In the genomic region with DNA sequence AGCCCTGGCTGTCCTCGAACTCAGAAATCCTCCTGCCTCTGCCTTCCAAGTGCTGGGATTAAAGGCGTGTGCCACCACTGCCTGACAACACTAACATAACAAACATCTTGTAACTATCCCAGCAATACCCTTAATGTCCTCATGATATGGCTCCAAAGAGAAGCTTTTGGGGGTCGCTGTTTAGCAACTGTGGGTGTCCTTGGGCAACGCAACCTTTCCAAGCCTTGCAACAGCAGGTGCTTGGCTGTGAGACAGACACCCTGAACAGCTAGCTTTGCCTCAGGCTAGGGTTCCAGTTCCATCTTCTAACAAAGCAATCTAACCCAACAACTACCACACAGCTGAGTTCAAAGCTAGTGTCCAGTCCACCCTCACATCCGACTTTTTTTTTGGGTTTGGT, we compare ENCODE assay signal across 8 mouse cellular contexts. TPM values are rescaled to one million over a fixed set of nuclear protein-coding genes. Genes with fewer than 3 reads are reported as not detected.
DNase-seq lines count a peak whose midpoint lies in the region; ATAC-seq and TF ChIP-seq lines count a peak whose summit lies in the region.

No protein-coding gene starts in this region.

- H3K4me3 ChIP-seq in heart, embryonic 14.5 days (ENCODE audit: control insufficient read depth in 1 of 2, insufficient read depth in 1 of 2, low read depth in 1 of 2, low read length in 2 of 2): peak overlapping the region; percentile 64 to 89; a peak in 3 of 4 replicates
- H3K4me3 ChIP-seq in MEL (ENCODE audit: control insufficient read depth in 1 of 2, insufficient read depth in 1 of 2, low read depth in 2 of 2, low read length in 2 of 2): peak overlapping the region; percentile 86 to 88
- H3K4me3 ChIP-seq in hindbrain, embryonic 14.5 days (replicated peaks; ENCODE audit: low read length): peak overlapping the region; percentile 69
- H3K4me3 ChIP-seq in midbrain, embryonic 13.5 days (replicated peaks): peak overlapping the region; percentile 80

- peaks cover 46% of the 10 kb centered on the region for H3K79me2 ChIP-seq in MEL (ENCODE audit: control insufficient read depth, insufficient read depth, low read length, poor library complexity)

- no peaks in the 10 kb centered on the region for H3K9me3 ChIP-seq in heart, embryonic 14.5 days (ENCODE audit: control insufficient read depth, low read length)
- no peaks in the 10 kb centered on the region for H3K9me3 ChIP-seq in MEL (replicated peaks; ENCODE audit: insufficient read depth, low read length)
- no peaks in the 10 kb centered on the region for H3K9me3 ChIP-seq in hindbrain, embryonic 14.5 days (ENCODE audit: control insufficient read depth, low read length)
- H3K9me3 ChIP-seq in midbrain, embryonic 13.5 days: no peaks in the 10 kb centered on the region

- H3K4me1 ChIP-seq in heart, embryonic 14.5 days (ENCODE audit: control insufficient read depth in 2 of 2, insufficient read depth in 2 of 2, low read length in 2 of 2): peaks cover 7 to 26% of the 10 kb centered on the region in 2 experiments
- H3K4me1 ChIP-seq in MEL (ENCODE audit: control insufficient read depth in 1 of 2, insufficient read depth in 2 of 2, low read length in 2 of 2): peaks cover 3 to 9% of the 10 kb centered on the region in 2 experiments; a peak in 3 of 4 replicates
- H3K4me1 ChIP-seq in hindbrain, embryonic 14.5 days (replicated peaks; ENCODE audit: control insufficient read depth, insufficient read depth, low read length): peaks cover 31% of the 10 kb centered on the region
- peaks cover 42% of the 10 kb centered on the region for H3K4me1 ChIP-seq in midbrain, embryonic 13.5 days (replicated peaks)

- DNase-seq in heart, adult 18-20 months: no peak
- DNase-seq in MEL (ENCODE audit: low read depth, low spot score): peak; percentile 51
- DNase-seq in hindbrain, embryonic 14.5 days (ENCODE audit: low spot score): no peak
- DNase-seq in layer of hippocampus, postnatal 10 days (ENCODE audit: low spot score in 2 of 2): no peak
- no peak for DNase-seq in gastrocnemius, postnatal 4 days (ENCODE audit: low spot score in 2 of 2)
- no peak for DNase-seq in gastrocnemius, postnatal 10 days

- peaks cover 47% of the 10 kb centered on the region for H3K36me3 ChIP-seq in heart, embryonic 14.5 days (ENCODE audit: control insufficient read depth, insufficient read depth, low read length)
- peaks cover 0 to 18% of the 10 kb centered on the region in 2 experiments; a peak in 3 of 4 replicates for H3K36me3 ChIP-seq in MEL (ENCODE audit: control insufficient read depth in 1 of 2, insufficient read depth in 2 of 2, low read length in 2 of 2)
- peaks cover 43% of the 10 kb centered on the region for H3K36me3 ChIP-seq in hindbrain, embryonic 14.5 days (replicated peaks; ENCODE audit: control insufficient read depth, insufficient read depth)
- peaks cover 44% of the 10 kb centered on the region for H3K36me3 ChIP-seq in midbrain, embryonic 13.5 days

- no peak overlapping the region for H3K27ac ChIP-seq in heart, embryonic 14.5 days (replicated peaks in 1 of 2; ENCODE audit: control insufficient read depth in 1 of 2, insufficient read depth in 1 of 2, low read depth in 2 of 2, low read length in 2 of 2)
- peak overlapping the region; percentile 83 for H3K27ac ChIP-seq in MEL (ENCODE audit: control insufficient read depth, low read depth, low read length)
- H3K27ac ChIP-seq in hindbrain, embryonic 14.5 days: no peak overlapping the region
- no peak overlapping the region for H3K27ac ChIP-seq in midbrain, embryonic 13.5 days

- TF ChIP-seq EP300 in MEL (IDR thresholded peaks at IDR 0.05; ENCODE audit: low read depth in 1 of 2, low read length in 2 of 2): no peak

- H3K27me3 ChIP-seq in heart, embryonic 14.5 days (ENCODE audit: control insufficient read depth, insufficient read depth, low read length): no peaks in the 10 kb centered on the region
- H3K27me3 ChIP-seq in MEL (ENCODE audit: control insufficient read depth in 1 of 2, insufficient read depth in 2 of 2, low read length in 2 of 2): no peaks in the 10 kb centered on the region
- H3K27me3 ChIP-seq in hindbrain, embryonic 14.5 days (ENCODE audit: control insufficient read depth, insufficient read depth, low read length): no peaks in the 10 kb centered on the region
- H3K27me3 ChIP-seq in midbrain, embryonic 13.5 days: no peaks in the 10 kb centered on the region

- peak overlapping the region; percentile 98 for H3K4me2 ChIP-seq in heart, embryonic 14.5 days (ENCODE audit: low read length)
- peak overlapping the region; percentile 80 for H3K4me2 ChIP-seq in hindbrain, embryonic 14.5 days (replicated peaks)
- peak overlapping the region; percentile 98 for H3K4me2 ChIP-seq in midbrain, embryonic 13.5 days (replicated peaks)

- peak overlapping the region; percentile 94 for H3K9ac ChIP-seq in heart, embryonic 14.5 days (ENCODE audit: low read length)
- H3K9ac ChIP-seq in MEL (ENCODE audit: control insufficient read depth, low read depth, low read length, poor library complexity, severe bottlenecking): peak overlapping the region; percentile 97
- peak overlapping the region; percentile 78 for H3K9ac ChIP-seq in hindbrain, embryonic 14.5 days
- peak overlapping the region; percentile 91 for H3K9ac ChIP-seq in midbrain, embryonic 13.5 days (replicated peaks)

- 62% methylated on average over 5 of the region's 5 CpGs for WGBS in heart, embryonic 14.5 days
- 69% methylated on average over 5 of the region's 5 CpGs for WGBS in hindbrain, embryonic 14.5 days
- 71% methylated on average over 5 of the region's 5 CpGs for WGBS in midbrain, embryonic 13.5 days

- no peak for TF ChIP-seq CTCF in MEL (IDR thresholded peaks at IDR 0.05 in 2 of 3, conservative IDR thresholded peaks at IDR 0.05 in 1 of 3; ENCODE audit: control insufficient read depth in 1 of 3, insufficient read depth in 1 of 3, low read depth in 2 of 3, low read length in 3 of 3, poor library complexity in 1 of 3, severe bottlenecking in 1 of 3)

- no peak for TF ChIP-seq RAD21 in MEL (IDR thresholded peaks at IDR 0.05; ENCODE audit: low read depth, low read length)

- no peak for ATAC-seq in heart, embryonic 14.5 days (ENCODE audit: insufficient number of reproducible peaks, insufficient read depth, low FRiP score, low read depth)
- ATAC-seq in hindbrain, embryonic 14.5 days (ENCODE audit: low FRiP score): no peak
- no peak for ATAC-seq in midbrain, embryonic 13.5 days

- TF ChIP-seq POLR2A in MEL (IDR thresholded peaks at IDR 0.05; ENCODE audit: control insufficient read depth in 1 of 2, insufficient read depth in 1 of 2, low read depth in 1 of 2, low read length in 2 of 2, poor library complexity in 1 of 2): no peak

TF ChIP-seq in MEL, 35 proteins besides CTCF, POLR2A, EP300 and RAD21:
- TF ChIP-seq CHD1 (IDR thresholded peaks at IDR 0.05; ENCODE audit: low read depth, low read length) (peak; percentile 60; the same call in 1 of the 2 replicates), ELF1 (IDR thresholded peaks at IDR 0.05; ENCODE audit: low read depth, low read length) (no peak), USF2 (IDR thresholded peaks at IDR 0.05; ENCODE audit: borderline replicate concordance in 1 of 2, insufficient read depth in 1 of 2, low read depth in 1 of 2, low read length in 2 of 2) (no peak), ZMIZ1 (IDR thresholded peaks at IDR 0.05; ENCODE audit: low read depth, low read length) (peak; percentile 42; the same call in 1 of the 2 replicates), TBP (IDR thresholded peaks at IDR 0.05; ENCODE audit: low read depth, low read length) (0 out of 2 replicates have a peak, but pooled peaks have one; percentile 9), SIN3A (IDR thresholded peaks at IDR 0.05; ENCODE audit: low read length) (peak; percentile 35; the same call in 1 of the 2 replicates), MYC (IDR thresholded peaks at IDR 0.05; ENCODE audit: low read depth, low read length) (0 out of 2 replicates have a peak, but pooled peaks have one; percentile 46)

RNA-seq across cellular contexts. Expression of a gene that starts 1.6 kb away (rescaled TPM):
- 82.8 and 85.4 TPM in 2 replicates for polyA plus RNA-seq in heart, embryonic 14.5 days (2014; fragmentation: Nextera tagmentation; extraction: Ambion mirVana)
- 100 to 1,000 TPM in 1 of 2 experiments, 10 to 100 TPM in 1; 96.6 to 115 TPM for total RNA-seq in heart, adult 18-20 months (2021)
- 64.4 and 65.4 TPM in 2 replicates for total RNA-seq in MEL (2012; rRNA removed)
- 10 to 100 TPM in 1 of 2 experiments, not detected in 1; 87.0 TPM for polyA plus RNA-seq in MEL (2012; ENCODE audit: insufficient read depth in 1 of 2, insufficient read length in 2 of 2, low read depth in 1 of 2, low replicate concordance in 2 of 2, missing spikeins in 1 of 2)
- 146 and 155 TPM in 2 replicates for polyA plus RNA-seq in hindbrain, embryonic 14.5 days (2014; fragmentation: Nextera tagmentation; extraction: Ambion mirVana)
- polyA plus RNA-seq in midbrain, embryonic 13.5 days (2015; fragmentation: Nextera tagmentation; extraction: Ambion mirVana): 122 and 132 TPM in 2 replicates
- 100 to 1,000 TPM in 1 of 2 experiments, 10 to 100 TPM in 1; 87.7 to 102 TPM for total RNA-seq in layer of hippocampus, postnatal 10 days (2021)
- total RNA-seq in gastrocnemius, postnatal 4 days (2021): 10 to 100 TPM; 46.0 to 51.2 TPM
- total RNA-seq in gastrocnemius, postnatal 10 days (2021): 10 to 100 TPM; 53.5 to 55.3 TPM

RNA-seq across cellular contexts. Expression of a gene that starts 1.9 kb away (rescaled TPM):
- polyA plus RNA-seq in heart, embryonic 14.5 days (2014; fragmentation: Nextera tagmentation; extraction: Ambion mirVana): 608 and 670 TPM in 2 replicates
- total RNA-seq in heart, adult 18-20 months (2021): 100 to 1,000 TPM; 336 to 368 TPM
- 1,667 and 1,814 TPM in 2 replicates for total RNA-seq in MEL (2012; rRNA removed)
- 100 to 1,000 TPM in 1 of 2 experiments, not detected in 1; 930 TPM for polyA plus RNA-seq in MEL (2012; ENCODE audit: insufficient read depth in 1 of 2, insufficient read length in 2 of 2, low read depth in 1 of 2, low replicate concordance in 2 of 2, missing spikeins in 1 of 2)
- 580 and 697 TPM in 2 replicates for polyA plus RNA-seq in hindbrain, embryonic 14.5 days (2014; fragmentation: Nextera tagmentation; extraction: Ambion mirVana)
- polyA plus RNA-seq in midbrain, embryonic 13.5 days (2015; fragmentation: Nextera tagmentation; extraction: Ambion mirVana): 740 and 763 TPM in 2 replicates
- 100 to 1,000 TPM; 308 to 382 TPM for total RNA-seq in layer of hippocampus, postnatal 10 days (2021)
- 100 to 1,000 TPM; 548 to 582 TPM for total RNA-seq in gastrocnemius, postnatal 4 days (2021)
- total RNA-seq in gastrocnemius, postnatal 10 days (2021): 100 to 1,000 TPM; 428 to 441 TPM

RNA-seq across cellular contexts. Expression of a gene that starts 6.2 kb away (rescaled TPM):
- 0.75 and 0.96 TPM in 2 replicates for polyA plus RNA-seq in heart, embryonic 14.5 days (2014; fragmentation: Nextera tagmentation; extraction: Ambion mirVana)
- under 1 TPM in 1 of 2 experiments, not detected in 1; 0.18 TPM for total RNA-seq in heart, adult 18-20 months (2021)
- 0.49 and 0.77 TPM in 2 replicates for total RNA-seq in MEL (2012; rRNA removed)
- under 1 TPM in 1 of 2 experiments, not detected in 1; 0.79 TPM for polyA plus RNA-seq in MEL (2012; ENCODE audit: insufficient read depth in 1 of 2, insufficient read length in 2 of 2, low read depth in 1 of 2, low replicate concordance in 2 of 2, missing spikeins in 1 of 2)
- 1.1 and 1.2 TPM in 2 replicates for polyA plus RNA-seq in hindbrain, embryonic 14.5 days (2014; fragmentation: Nextera tagmentation; extraction: Ambion mirVana)
- 1.6 and 1.8 TPM in 2 replicates for polyA plus RNA-seq in midbrain, embryonic 13.5 days (2015; fragmentation: Nextera tagmentation; extraction: Ambion mirVana)
- total RNA-seq in layer of hippocampus, postnatal 10 days (2021): under 1 TPM; 0.73 to 0.80 TPM
- total RNA-seq in gastrocnemius, postnatal 4 days (2021): under 1 TPM; 0.17 to 0.21 TPM
- total RNA-seq in gastrocnemius, postnatal 10 days (2021): under 1 TPM; 0.09 to 0.18 TPM
